Mouse (Mus musculus) embryo, embryonic 9.5 days (tissue): Measurements from ENCODE around the gene Flt1.

Source experiments
- DNase-seq: peaks from one replicate; pipeline ENCODE4 v3.0.0-alpha.2; 2017; ENCODE audit errors: extremely low spot score

Flt1 gene

GRCm38 (mm10) chr5:147724945-147725830, 623 bp downstream of the Flt1 start:
- DNase-seq, result no peak

- DNase-seq, result peak; percentile 37
Measured at GRCm38 (mm10) chr5:147724391-147724790, 1.4 kb downstream of the Flt1 start.

DNA sequence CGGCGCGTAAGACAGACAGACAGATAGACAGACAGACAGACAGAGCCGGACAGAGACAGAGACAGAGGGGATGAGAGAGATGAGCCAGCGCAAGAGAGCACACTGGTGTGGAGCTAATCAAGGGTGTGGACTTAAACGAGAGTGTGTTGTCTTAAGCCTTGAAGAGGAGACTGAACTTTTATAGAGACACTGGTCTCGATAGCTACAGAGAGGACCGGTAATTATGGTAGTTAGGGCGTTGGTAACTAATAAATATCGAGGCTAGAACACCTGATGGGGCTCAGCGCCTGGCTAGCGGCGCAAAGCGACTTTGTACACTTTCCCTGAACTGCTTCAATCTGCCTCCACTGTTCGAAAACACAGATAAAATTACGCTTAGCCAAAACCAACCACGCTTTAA, 2.0 kb downstream of the Flt1 start:
- peak; percentile 34 for DNase-seq

- DNase-seq, result no peak
Measured at GRCm38 (mm10) chr5:147721438-147721837, 4.4 kb downstream of the Flt1 start.

DNA sequence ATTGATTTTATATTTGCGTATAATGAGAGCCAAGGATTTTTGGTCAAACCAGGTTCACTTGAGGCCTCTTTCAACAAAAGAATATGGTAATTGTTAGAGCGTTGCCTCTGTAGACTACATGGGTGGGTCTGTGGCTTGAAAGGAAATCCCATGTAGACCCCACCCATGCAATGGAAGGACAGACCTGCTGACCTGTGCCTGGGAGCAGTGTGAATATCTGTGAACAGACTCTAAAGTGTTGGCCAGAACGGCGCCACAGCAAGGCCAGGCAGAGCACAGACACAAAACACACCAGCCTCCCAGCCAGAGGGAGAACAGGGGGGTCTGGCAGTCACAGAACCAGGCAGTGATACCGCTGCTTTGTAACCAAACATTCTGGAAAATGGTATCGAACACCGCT, 7.5 kb downstream of the Flt1 start:
- no peak for DNase-seq

GRCm38 (mm10) chr5:147716697-147717217, 9.1 kb downstream of the Flt1 start:
- no peak for DNase-seq

DNA sequence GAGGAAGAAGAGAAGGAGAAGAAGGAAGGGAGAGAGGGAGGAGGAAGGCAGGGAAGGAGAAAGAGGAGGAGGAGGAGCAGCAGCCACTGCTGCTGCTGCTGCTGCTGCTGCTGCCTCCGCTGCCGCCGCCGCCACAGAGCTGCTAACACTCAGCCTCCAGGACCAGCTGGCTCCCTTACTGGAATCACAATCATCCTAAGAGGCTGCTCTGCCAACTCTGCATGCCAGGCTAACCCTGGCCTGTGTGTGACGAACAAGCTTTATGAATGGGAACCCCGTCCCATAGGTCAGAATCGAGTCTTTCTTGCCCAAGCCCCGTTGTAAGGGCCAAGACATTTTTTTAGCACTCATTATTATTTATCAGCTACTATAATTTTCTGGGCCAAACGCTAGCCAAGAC, 9.5 kb downstream of the Flt1 start:
- DNase-seq, result no peak

DNA sequence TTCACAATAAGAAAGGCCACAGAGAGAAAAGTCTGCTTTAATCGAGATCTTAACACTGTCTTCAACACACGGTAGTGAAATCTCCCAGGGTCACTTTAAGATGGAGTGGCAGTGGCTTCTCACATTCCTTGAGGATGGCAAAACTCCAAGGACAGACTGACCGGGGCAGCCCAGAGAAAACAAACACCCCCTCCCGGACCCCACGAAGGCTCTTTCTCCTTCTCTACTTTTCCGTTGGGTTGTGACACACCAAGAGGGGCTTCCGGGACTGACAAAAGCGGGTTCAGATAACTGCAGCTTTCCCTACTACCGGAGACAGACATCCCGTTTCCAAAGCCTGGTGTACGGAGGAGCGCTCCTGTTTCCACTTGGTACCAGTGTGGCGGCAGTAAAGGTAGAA, 10.4 kb downstream of the Flt1 start:
- no peak for DNase-seq

DNA sequence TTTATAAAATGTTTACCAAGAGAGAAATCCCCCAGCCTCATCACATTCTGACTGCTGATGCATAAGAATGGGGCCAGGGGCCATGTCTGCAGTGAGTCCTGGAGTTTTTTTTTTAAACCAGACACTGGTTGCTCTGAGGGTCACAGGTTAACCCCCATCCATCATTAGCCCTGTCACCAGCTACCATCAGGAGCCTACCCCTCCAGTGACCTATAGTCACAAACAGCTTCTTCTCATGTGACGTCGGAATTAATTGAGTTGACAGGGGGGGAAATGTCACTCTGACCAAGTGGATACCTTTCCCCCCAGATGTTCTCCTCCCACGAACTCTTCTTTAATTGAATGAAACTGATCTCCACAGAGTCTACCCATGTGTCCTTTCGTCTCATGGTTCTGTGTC, 17.3 kb downstream of the Flt1 start:
- peak; percentile 65 for DNase-seq

GRCm38 (mm10) chr5:147707479-147707878, 18.3 kb downstream of the Flt1 start:
- DNase-seq, result no peak

GRCm38 (mm10) chr5:147704890-147705289, 20.9 kb downstream of the Flt1 start:
- DNase-seq, result peak; percentile 51

- DNase-seq, result no peak
Measured at GRCm38 (mm10) chr5:147702423-147702822, 23.4 kb downstream of the Flt1 start.

- no peak for DNase-seq
Measured at GRCm38 (mm10) chr5:147701024-147701423, 24.8 kb downstream of the Flt1 start.

DNA sequence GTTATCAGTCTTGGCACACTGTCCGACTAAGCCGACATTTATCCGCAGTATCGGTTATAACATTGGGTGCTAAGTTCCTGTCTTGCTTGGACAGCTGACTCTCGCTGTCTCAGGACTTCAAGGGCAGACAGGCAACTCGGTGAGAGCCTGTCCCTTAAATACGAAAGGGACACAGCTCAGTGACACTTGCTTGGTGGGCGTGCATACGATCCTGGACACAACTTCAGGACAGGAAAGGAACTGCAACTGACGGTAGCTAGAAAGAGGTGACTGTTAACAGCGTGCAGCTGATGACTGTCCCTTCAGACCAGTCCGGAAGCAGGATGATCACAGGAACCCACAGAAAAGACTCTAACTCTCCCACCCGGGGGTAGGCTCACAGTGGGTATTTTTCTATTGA, 27.8 kb downstream of the Flt1 start:
- DNase-seq, result no peak

- no peak for DNase-seq
Measured at GRCm38 (mm10) chr5:147697165-147697564, 28.6 kb downstream of the Flt1 start.

- no peak for DNase-seq
Measured at GRCm38 (mm10) chr5:147692622-147693021, 33.2 kb downstream of the Flt1 start.

DNA sequence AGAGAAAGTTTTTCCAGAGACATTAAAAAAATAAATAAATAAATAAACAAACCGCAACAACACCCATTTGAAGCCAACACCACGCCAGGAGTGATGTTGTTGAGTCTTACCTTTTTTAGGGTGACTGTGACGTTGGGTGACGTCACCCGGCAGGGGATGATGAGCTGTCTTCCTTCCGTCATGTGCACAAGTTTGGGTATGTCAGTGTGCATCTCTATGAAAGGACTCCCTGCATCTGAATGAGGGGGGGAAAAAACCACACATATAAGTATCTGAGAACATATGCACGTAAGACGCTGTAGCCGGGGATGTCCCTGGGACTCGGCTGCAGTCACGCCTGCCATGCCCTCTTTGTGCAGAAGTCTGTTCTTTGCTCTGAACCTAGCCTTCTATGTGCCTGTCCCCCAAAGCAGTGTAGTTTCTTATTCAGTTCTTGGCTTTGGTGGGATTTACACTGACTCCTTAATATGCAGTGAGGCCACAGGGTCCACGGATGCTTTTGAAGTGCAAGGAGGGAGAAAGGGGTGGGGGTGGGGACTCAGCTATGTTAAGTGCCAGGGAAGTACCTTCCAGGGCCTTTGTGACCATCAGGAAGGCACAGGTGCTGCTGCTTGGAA, 42.0 kb downstream of the Flt1 start:
- no peak for DNase-seq

- DNase-seq, result no peak
Measured at GRCm38 (mm10) chr5:147681224-147681623, 44.6 kb downstream of the Flt1 start.

DNA sequence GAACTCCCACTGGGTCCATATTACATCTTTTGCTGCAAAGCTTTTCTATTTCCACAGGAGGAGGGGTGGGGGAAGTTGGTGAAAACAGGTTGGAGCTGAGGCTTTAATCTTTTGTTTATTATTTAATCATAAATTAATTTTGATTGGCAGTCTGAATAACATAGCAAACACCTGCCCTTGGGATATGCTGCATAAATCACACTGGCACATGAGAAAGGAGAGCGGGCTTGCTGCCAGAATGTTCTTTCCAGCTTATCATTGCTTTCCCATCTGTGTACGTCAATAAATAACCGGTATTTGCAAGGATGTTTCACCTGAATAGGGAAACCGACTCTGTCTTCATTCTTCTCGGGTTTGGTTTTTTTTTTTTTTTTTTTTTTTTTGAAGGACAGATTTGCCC, 45.1 kb downstream of the Flt1 start:
- DNase-seq, result no peak

- DNase-seq, result no peak
Measured at GRCm38 (mm10) chr5:147679316-147679715, 46.5 kb downstream of the Flt1 start.

DNA sequence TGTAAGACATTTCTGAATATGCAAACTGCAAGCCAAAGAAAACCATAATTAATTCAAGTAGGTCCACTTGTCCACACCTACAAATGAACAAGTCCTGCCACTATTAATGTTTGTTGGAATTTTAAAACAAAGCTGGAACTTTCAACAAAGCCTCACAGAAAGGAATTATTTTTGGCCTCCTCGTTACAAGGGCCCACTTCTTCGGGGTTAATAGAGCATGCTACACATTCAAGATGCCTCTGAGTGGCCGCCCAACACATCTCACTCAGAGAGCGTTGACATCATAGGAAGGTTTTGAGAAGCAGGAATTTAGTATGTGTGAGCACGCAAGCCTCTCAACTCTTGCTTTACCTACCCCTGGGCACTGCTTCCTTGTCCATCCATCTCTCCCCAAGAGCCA, 50.0 kb downstream of the Flt1 start:
- DNase-seq, result no peak

DNA sequence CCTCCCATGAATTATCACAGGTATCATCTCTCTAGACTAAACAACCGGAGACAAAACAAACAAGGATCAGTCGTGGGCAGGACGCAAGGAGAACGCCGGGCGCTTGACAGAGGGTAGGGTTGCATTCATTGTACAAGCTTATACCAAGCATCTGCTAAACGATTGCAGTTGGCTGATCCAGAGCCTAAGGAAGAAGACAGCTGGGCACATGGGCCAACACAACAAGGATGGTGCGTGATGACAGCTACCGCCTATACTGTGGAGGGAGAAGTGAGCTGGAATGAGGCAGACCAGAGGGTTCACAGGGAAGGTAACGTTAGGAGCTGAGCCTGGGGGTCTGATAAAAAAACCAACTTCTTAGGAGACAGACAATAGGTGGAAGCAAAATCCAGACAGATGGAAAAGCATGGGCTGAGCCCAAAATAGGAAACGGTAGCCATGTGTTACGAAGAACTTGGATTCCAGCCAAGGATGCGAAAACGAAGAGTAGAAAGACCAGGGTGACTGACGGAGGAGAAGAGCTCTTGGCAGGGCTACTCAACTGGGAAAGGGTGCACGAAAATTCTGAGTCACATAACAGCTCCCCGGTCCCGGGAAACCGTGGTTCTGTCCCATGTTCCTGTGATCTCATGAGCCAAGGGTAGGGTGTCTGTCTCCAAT, 53.9 kb downstream of the Flt1 start:
- DNase-seq, result no peak
